Mouse (Mus musculus) lung, embryonic 15.5 days (tissue): ENCODE measurements around the gene Gm20683. TPM values are rescaled to one million over a fixed set of nuclear protein-coding genes. Genes with fewer than 3 reads are reported as not detected.
A peak's percentile ranks its signal among the peaks of the same experiment; 100 is the strongest.

Experiments
- ATAC-seq: fragments of 200-750 bp; cut with Nextera tagmentation; 2 replicates; pipeline ENCODE4 v1.8.0; 2017; ENCODE audit warnings: moderate number of reproducible peaks, borderline replicate concordance; ENCODE audit not compliant: low FRiP score, low TSS enrichment; ENCODE audit errors: extremely low read depth
- H3K27ac ChIP-seq: fragments of 300-500 bp; sonication (generic); 2 replicates; pipeline ENCODE4 v1.5.1; 2015; ENCODE audit warnings: moderate library complexity, mild to moderate bottlenecking, inconsistent platforms
- H3K27me3 ChIP-seq: fragments of 300-500 bp; sonication (generic); 2 replicates; pipeline ENCODE4 v1.6.1; 2015; ENCODE audit warnings: inconsistent platforms
- H3K36me3 ChIP-seq: fragments of 300-500 bp; sonication (generic); 2 replicates; pipeline ENCODE4 v1.6.1; 2015; ENCODE audit warnings: inconsistent platforms
- H3K4me1 ChIP-seq: fragments of 300-500 bp; sonication (generic); 2 replicates; pipeline ENCODE4 v1.6.1; 2015; ENCODE audit warnings: inconsistent platforms
- H3K4me2 ChIP-seq: fragments of 300-500 bp; sonication (generic); 2 replicates; pipeline ENCODE4 v1.6.1; 2015; ENCODE audit warnings: inconsistent platforms, mild to moderate bottlenecking, moderate library complexity
- H3K4me3 ChIP-seq: fragments of 300-500 bp; sonication (generic); 2 replicates; pipeline ENCODE4 v1.5.1; 2015; ENCODE audit warnings: mild to moderate bottlenecking, inconsistent platforms
- H3K9ac ChIP-seq: fragments of 300-500 bp; sonication (generic); 2 replicates; pipeline ENCODE4 v1.6.1; 2015; ENCODE audit warnings: inconsistent platforms
- H3K9me3 ChIP-seq: fragments of 300-500 bp; sonication (generic); 2 replicates; pipeline ENCODE4 v1.6.1; 2016; ENCODE audit warnings: inconsistent platforms
- WGBS: fragments of 180-500 bp; shearing (Covaris S2); methylation state at CpG from one replicate; pipeline ENCODE4 v1.1.7; 2015; 5-methylcytosine and 5-hydroxymethylcytosine counted together
- polyA plus RNA-seq: library from polyadenylated mRNA; unstranded; fragments of >200 nt; fragmentation: Nextera tagmentation; extraction: Ambion mirVana; gene quantifications from 2 replicates; pipeline ENCODE4 v1.2.1, GENCODE M21; 2015

Gm20683 gene
- polyA plus RNA-seq, 1 experiment from 2014 or later, result 2.5 TPM

- 13% methylated on average over 6 of the region's 6 CpGs for WGBS
- H3K36me3 ChIP-seq, result no peaks in the 10 kb centered on the region
- peak overlapping the region; percentile 70 for H3K4me3 ChIP-seq
These were observed 20.4 kb upstream of the Gm20683 start for GRCm38 (mm10) chr17:25861704-25862612.

GRCm38 (mm10) chr17:25860832-25861703, 19.5 kb upstream of the Gm20683 start, which contains the start of gene Wdr90:
TSS of gene Wdr90 (minus strand) at chr17:25861501.
- peak; percentile 93 for ATAC-seq
- Histone ChIP-seq H3K4me3 (peak within 1 kb of the TSS; percentile 70), H3K9me3 (no peaks in the 10 kb centered on the region), H3K9ac (peak within 1 kb of the TSS; percentile 68), H3K4me2 (peak within 1 kb of the TSS; percentile 82), H3K4me1 (peaks cover 16% of the 10 kb centered on the region), H3K27ac (peak within 1 kb of the TSS; percentile 62), H3K36me3 (no peaks in the 10 kb centered on the region), H3K27me3 (no peaks in the 10 kb centered on the region)
- WGBS, result 3% methylated on average over 62 of the region's 65 CpGs

More at GRCm38 (mm10) chr17:25861704-25862612, 20.4 kb upstream of the Gm20683 start:
- peak; percentile 33; the same call in 1 of the 2 replicates for ATAC-seq
- peak overlapping the region; percentile 68 for H3K9ac ChIP-seq
- H3K27me3 ChIP-seq, result no peaks in the 10 kb centered on the region
- peak overlapping the region; percentile 62 for H3K27ac ChIP-seq
- H3K4me1 ChIP-seq, result peaks cover 16% of the 10 kb centered on the region
- H3K4me2 ChIP-seq, result peak overlapping the region; percentile 82
- no peaks in the 10 kb centered on the region for H3K9me3 ChIP-seq

- no peaks in the 10 kb centered on the region for H3K27me3 ChIP-seq
- H3K9me3 ChIP-seq, result no peaks in the 10 kb centered on the region
- H3K9ac ChIP-seq, result peak overlapping the region; percentile 68; the same call in 1 of the 2 replicates
- no peak overlapping the region for H3K27ac ChIP-seq
- ATAC-seq, result no peak
- WGBS, result 86% methylated on average over 6 of the region's 6 CpGs
- no peaks in the 10 kb centered on the region for H3K36me3 ChIP-seq
- H3K4me3 ChIP-seq, result peak overlapping the region; percentile 70; the same call in 1 of the 2 replicates
- peak overlapping the region; percentile 82 for H3K4me2 ChIP-seq
- H3K4me1 ChIP-seq, result peaks cover 16% of the 10 kb centered on the region
These were observed 18.7 kb upstream of the Gm20683 start for GRCm38 (mm10) chr17:25860229-25860628.

- WGBS, result under 1% methylated on average over 21 of the region's 21 CpGs
- peak within 1 kb of the TSS; percentile 78 for H3K9ac ChIP-seq
- peak within 1 kb of the TSS; percentile 77 for H3K4me3 ChIP-seq
- H3K36me3 ChIP-seq, result peaks cover 42% of the 10 kb centered on the region
- peaks cover 15% of the 10 kb centered on the region for H3K4me1 ChIP-seq
- ATAC-seq, result peak; percentile 94
- H3K27me3 ChIP-seq, result no peaks in the 10 kb centered on the region
- peak within 1 kb of the TSS; percentile 82 for H3K4me2 ChIP-seq
- no peaks in the 10 kb centered on the region for H3K9me3 ChIP-seq
- peak within 1 kb of the TSS; percentile 80 for H3K27ac ChIP-seq
These were observed 2.9 kb upstream of the Gm20683 start, which contains the start of gene Rhot2 for GRCm38 (mm10) chr17:25844396-25844901. TSS of gene Rhot2 (minus strand) at chr17:25844851.

GRCm38 (mm10) chr17:25843636-25844395, 2.3 kb upstream of the Gm20683 start:
- H3K4me3 ChIP-seq, result peak overlapping the region; percentile 77
- H3K27me3 ChIP-seq, result no peaks in the 10 kb centered on the region
- H3K27ac ChIP-seq, result peak overlapping the region; percentile 80
- ATAC-seq, result no peak; the same call in 1 of the 2 replicates
- peaks cover 15% of the 10 kb centered on the region for H3K4me1 ChIP-seq
- H3K36me3 ChIP-seq, result peaks cover 46% of the 10 kb centered on the region
- peak overlapping the region; percentile 78 for H3K9ac ChIP-seq
- no peaks in the 10 kb centered on the region for H3K9me3 ChIP-seq
- 1% methylated on average over 38 of the region's 38 CpGs for WGBS
- peak overlapping the region; percentile 82 for H3K4me2 ChIP-seq

- H3K27me3 ChIP-seq, result no peaks in the 10 kb centered on the region
- peak overlapping the region; percentile 82 for H3K4me2 ChIP-seq
- 94% methylated on average over 4 of the region's 4 CpGs for WGBS
- no peaks in the 10 kb centered on the region for H3K9me3 ChIP-seq
- no peak overlapping the region for H3K27ac ChIP-seq
- no peak overlapping the region for H3K9ac ChIP-seq
- peaks cover 48% of the 10 kb centered on the region for H3K36me3 ChIP-seq
- peak overlapping the region; percentile 77 for H3K4me3 ChIP-seq
- peaks cover 15% of the 10 kb centered on the region for H3K4me1 ChIP-seq
- ATAC-seq, result no peak
These were observed 1.6 kb upstream of the Gm20683 start for GRCm38 (mm10) chr17:25843122-25843521.

- Histone ChIP-seq H3K36me3 (peaks cover 48% of the 10 kb centered on the region), H3K9ac (no peak overlapping the region), H3K9me3 (no peaks in the 10 kb centered on the region), H3K4me2 (no peak overlapping the region), H3K4me1 (peaks cover 15% of the 10 kb centered on the region), H3K4me3 (no peak overlapping the region), H3K27me3 (no peaks in the 10 kb centered on the region), H3K27ac (no peak overlapping the region)
- WGBS, result 75% methylated on average over 3 of the region's 3 CpGs
- no peak for ATAC-seq
These were observed 946 bp upstream of the Gm20683 start for GRCm38 (mm10) chr17:25842509-25842908.

DNA sequence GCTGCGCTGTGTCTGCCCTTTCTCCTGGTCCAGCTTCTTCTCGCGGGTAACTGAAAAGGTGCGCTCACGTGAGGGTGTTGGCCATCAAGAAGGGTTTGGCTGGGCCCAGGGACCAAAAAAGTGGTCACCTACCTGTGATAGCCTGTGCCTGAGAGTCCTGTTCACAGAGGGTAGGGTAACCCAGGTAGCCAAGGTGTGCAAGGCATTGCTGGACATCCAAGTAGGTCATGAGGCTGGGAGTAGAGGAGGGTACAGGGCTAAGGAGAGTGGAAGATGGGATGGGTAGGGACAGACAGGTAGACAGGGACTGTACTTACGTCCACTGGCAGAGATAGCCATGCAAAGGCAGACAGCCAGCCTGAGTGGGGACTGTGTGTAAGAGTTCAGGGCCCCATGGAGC, 1.0 kb downstream of the Gm20683 start:
- H3K4me2 ChIP-seq, result no peak overlapping the region
- no peak overlapping the region for H3K27ac ChIP-seq
- H3K36me3 ChIP-seq, result peaks cover 40% of the 10 kb centered on the region
- H3K9me3 ChIP-seq, result no peaks in the 10 kb centered on the region
- no peak overlapping the region for H3K9ac ChIP-seq
- ATAC-seq, result no peak
- no peaks in the 10 kb centered on the region for H3K27me3 ChIP-seq
- peaks cover 34% of the 10 kb centered on the region for H3K4me1 ChIP-seq
- H3K4me3 ChIP-seq, result no peak overlapping the region
- 96% methylated on average over 6 of the region's 6 CpGs for WGBS

DNA sequence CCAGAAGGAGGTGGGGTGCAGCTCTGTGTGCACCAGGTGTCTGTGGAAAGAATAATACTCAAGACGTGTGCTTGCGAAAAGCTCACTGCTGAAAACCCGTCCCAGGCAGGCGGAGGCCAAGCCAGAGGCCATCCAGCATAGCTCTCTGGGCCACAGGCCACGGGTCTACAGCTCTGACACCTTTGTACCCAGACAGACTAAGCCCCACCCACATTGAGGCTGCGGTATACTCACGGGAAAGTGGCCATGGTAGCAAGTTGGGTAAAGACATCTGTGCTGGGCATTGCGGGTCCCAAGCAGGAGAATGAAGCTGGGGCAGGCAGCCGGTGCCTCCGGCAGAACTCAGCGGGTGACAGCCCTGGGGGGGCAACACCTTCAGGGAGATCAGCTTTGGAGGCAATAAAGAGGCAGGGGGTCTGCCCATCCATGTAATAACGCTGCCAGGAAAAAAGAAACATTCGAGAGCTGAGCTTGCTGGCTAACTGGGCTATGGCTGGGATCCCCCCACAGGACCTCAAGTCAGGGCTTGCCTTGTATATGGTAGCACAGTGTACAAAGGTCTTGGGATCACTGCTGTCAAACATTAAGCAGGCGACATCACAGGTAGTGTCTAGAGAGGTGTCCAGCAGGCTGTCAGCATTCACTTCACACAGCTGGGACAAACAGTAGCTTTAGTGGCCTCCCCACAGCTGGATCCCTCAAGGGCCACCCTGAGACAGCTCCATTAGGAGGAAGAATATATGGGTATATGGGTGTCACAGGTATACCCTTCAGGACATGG, 1.9 kb downstream of the Gm20683 start:
- Histone ChIP-seq H3K27ac (no peak overlapping the region), H3K9me3 (no peaks in the 10 kb centered on the region), H3K36me3 (peaks cover 40% of the 10 kb centered on the region), H3K27me3 (no peaks in the 10 kb centered on the region), H3K4me1 (peaks cover 40% of the 10 kb centered on the region), H3K4me2 (no peak overlapping the region), H3K9ac (no peak overlapping the region), H3K4me3 (no peak overlapping the region)
- 81% methylated on average over 14 of the region's 14 CpGs for WGBS
- ATAC-seq, result no peak

DNA sequence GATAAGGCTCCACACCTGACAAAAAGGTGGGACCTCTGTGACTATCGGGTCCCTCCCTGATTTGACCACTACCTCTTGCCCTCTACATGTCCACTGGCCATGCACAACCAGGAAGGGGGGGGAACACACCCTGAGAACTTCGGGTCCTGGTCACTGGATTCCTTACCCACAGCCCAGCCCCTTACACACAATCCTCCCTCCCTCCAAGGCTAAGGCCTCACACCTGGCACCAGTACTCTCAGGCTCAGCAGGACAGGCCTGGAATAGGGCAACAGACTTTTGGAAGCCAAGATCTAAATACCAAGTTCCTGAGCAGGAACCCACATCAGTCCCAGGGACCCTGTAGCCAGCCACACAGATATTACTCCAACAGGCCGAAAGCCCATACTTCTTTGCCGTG, 2.7 kb downstream of the Gm20683 start:
- Histone ChIP-seq H3K9me3 (no peaks in the 10 kb centered on the region), H3K4me2 (no peak overlapping the region), H3K36me3 (peaks cover 40% of the 10 kb centered on the region), H3K27me3 (no peaks in the 10 kb centered on the region), H3K4me1 (peaks cover 46% of the 10 kb centered on the region), H3K4me3 (no peak overlapping the region), H3K9ac (no peak overlapping the region), H3K27ac (no peak overlapping the region)
- 77% methylated on average over 4 of the region's 4 CpGs for WGBS
- no peak for ATAC-seq
